Mouse (Mus musculus) lung, postnatal 25 days (tissue): ENCODE results near the gene Glis3.

Experiments used
- DNase-seq: peaks from one replicate; pipeline ENCODE4 v3.0.0; 2022; ENCODE audit warnings: low spot score

Gene Glis3

DNA sequence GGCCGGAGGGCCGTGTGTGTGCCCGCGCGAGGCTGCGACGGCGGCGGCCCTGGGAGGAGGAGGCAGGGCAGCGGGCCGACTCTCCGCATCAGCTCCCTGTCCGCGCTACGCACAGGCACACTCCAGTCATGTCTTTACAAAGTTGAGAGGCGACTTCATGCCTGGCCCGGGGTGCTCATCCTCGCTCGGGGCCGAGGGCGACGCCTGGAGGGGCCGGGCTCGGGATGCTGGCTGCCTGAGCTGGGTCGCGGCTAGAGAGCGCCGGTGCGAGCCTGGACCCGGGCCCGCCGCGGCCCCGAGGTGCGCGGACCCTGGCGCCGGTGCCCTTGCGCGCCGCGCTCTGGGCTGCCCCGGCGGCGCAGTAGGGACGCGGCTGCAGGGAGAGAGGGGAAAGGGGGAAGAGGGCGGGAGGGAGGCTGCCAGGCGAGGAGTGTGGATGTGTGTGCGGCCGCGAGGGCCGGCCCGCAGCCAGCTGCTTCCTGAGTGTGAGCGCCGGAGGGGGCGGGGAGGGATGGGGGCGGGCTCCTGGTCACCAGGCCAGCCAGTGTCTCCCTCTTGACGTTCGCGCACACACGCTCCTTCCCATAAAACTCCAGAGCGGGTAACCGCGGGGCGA, at the start of gene Glis3:
TSS of gene Glis3 (minus strand) at position 302 of the 616 bp plus-strand sequence.
- DNase-seq = peak; percentile 57

DNA sequence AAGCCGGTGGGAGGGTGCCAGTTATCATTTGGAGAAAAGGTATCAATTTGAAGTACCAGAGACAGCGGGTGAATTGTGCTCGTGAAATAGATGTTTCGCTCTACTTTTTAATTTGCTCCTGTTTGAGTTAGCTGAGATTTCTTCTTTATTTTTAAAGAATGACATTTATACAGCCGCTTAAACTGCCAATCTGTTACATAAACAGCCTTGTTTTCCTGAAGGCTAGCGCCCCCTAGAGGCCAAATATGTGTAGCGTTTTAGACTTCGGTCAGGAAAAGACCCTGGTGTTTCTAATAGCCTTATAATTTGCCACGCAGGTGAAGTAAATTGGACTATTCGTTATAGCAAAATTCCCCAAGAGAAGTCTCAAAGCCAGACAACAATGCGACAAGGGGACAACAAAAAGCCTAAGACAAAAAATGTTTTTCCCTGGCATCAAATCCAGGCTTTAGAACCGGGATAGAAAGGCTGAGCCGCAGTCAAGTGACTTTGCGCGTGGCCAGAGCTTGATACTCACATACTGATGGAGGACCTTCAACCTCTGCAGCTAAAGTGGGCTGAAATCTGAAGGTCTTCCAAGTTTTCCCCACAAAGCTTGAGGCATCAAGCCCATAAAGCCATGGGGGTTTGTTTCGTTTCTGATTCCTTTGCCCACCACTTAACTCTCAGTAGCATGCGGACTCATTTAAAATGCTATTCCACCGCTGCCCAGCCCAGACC, 46.4 kb upstream of the Glis3 start:
- peak; percentile 62 for DNase-seq

DNA sequence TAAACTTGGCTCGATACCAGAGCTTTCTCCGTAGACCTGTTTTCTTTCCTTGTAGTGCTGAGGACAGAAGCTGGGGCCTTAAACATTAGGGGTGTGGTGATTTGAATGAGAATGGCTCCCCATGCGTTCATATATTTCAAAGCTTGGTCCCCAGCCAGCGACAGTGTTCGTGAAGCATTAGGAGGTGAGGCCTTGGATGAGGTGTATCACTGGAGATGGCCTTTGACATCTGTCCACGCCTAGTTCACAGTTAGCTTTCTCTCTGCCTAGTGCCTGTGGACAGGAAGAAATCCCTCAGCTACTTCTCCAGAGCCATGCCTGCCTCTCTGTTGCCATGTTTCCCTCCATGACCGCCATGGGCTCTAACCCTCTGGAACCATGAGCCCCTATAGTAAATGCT, 44.8 kb upstream of the Glis3 start:
- no peak for DNase-seq

DNA sequence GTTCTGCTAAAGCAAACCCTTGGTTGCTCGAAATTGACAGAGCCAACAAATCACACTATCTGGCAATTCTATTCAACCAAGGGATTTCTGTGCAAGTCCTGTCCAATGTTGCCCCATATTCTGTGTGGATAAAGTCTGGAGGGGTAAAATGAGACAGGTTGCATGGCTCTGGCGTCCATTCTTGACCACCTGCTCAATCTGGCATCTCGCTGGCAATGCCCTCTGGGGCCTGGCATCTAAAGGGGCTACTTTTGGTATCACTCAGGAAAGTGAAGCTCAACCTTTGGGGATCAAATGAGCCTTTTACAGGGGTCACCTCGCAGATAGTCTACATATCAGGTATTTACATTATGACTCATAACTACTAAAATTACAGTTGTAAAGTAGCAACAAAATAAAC, 42.7 kb upstream of the Glis3 start:
- no peak for DNase-seq

- DNase-seq = no peak
These were observed 42.0 kb upstream of the Glis3 start for GRCm38 (mm10) chr19:28721834-28722233.

GRCm38 (mm10) chr19:28720016-28720415, 40.1 kb upstream of the Glis3 start:
- DNase-seq = no peak

DNA sequence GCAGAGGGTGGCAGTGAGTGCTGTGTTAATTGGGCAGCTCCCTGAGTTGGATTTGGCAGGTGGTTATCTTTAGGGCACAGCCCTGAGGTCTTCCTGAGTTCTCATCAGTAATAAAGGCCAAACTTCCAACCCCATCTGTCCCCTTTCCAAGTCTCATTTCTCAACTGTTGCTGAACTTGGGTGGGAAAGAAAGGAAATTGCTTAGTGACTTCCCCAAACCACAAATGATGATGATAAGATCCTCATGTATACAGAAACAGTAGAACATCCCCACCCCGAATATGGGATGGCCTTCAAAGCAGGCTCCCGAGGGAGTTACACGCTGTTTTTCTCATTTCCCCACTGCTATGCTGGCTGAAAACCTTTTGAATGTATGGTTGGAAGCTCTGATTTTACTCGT, 34.8 kb upstream of the Glis3 start:
- DNase-seq = peak; percentile 22

GRCm38 (mm10) chr19:28697718-28698117, 17.8 kb upstream of the Glis3 start:
- no peak for DNase-seq

DNA sequence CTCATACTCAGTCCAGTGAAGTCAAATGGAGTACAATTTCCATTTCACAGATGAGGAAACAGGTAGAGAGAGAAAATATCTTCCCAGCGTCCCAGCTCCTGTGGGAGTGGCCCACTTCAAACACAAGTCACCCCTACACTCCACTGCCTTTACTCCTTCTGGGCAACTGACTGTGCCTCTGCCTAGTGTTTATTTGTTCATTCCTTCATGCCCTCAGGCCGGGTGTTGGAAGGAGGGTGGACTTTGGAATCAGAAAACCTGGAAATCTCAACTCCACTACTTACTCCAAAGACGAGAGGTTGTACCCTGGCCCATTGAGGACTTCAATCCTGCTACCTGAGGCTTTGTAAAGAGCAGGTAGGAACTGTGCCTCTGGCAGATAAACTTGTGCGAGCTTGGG, 6.5 kb upstream of the Glis3 start:
- DNase-seq = peak; percentile 2

GRCm38 (mm10) chr19:28685484-28685883, 5.6 kb upstream of the Glis3 start:
- DNase-seq = no peak

- DNase-seq = no peak
These were observed 4.5 kb upstream of the Glis3 start for GRCm38 (mm10) chr19:28684347-28684746.

DNA sequence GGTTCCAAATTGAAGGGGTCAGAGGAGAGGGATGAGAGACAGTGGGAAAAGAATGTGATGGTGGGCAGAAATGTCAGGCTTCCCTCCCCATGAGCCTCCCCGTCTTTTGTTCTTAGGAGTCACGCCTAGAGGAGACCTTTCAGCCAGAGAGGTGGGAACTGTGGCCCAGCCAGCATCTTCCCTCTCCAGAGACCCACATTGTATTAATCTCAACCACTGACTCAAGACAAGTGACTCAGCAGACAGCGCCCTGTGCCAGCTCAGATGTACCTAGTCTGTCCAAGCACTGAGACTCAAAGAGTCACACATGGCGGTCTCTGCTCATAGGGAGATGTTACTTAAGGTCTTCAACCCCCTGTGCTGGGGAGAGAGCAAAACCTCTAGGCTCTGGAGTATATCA, 3.5 kb upstream of the Glis3 start:
- no peak for DNase-seq

DNA sequence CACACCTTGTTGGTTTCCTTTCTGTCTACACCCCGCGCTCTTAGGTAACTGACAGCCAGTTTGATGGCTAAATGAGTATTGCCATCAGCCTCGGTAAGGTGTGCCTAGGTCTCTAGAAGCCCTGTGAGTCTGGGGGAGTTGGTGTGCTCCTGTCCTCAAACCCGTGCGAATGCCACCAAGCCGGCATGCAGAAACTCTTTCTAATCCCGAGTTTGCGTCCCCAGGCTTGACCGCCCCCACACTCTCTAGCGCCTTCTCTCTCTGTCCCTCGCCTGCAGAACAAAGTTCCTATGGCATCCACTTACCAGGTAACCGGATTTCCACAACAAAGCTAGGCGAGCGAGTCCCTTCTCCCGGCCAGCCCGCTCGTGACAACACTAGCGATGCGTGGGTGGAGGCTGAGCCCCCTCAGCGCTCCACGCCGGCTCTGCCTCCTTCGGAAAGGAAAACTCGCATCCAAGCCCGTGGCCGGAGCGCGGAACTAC, 544 bp downstream of the Glis3 start:
- DNase-seq = no peak

GRCm38 (mm10) chr19:28678646-28679270, 1.1 kb downstream of the Glis3 start:
- DNase-seq = no peak

DNA sequence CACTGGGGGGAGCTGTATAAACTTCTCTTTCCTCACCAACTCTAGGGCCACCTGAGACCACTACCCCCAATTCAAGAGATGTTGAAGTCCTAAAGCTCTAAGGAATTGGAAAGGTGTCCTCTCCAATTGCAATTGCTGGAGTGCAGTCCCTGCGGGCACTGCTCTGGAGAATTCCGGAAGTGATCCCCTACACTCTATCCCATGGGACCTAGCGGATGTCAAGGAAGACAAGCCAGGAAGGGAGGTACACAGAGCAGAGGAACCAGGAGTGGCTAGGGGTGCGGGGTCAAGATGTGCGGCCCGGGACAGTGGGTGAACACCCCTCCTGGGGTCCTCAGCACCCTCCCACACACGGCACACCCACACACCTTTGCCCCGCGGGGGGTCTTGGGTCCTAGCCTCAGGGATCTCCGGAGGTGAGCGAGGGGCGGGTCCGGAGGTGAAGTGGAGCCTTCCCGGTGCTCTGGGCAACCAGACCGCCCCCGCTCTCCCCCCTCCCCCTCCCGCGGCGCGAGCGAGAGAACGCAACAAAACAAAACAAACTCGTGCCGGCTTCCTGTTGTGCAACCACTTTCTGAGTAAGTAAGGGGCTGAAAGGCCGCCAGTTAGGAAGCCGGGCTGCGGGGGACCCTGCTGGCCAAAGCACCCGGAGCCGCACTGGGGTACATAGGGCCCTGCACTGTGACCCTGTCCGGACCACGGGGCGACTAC, 2.0 kb downstream of the Glis3 start:
- DNase-seq = peak; percentile 51

DNA sequence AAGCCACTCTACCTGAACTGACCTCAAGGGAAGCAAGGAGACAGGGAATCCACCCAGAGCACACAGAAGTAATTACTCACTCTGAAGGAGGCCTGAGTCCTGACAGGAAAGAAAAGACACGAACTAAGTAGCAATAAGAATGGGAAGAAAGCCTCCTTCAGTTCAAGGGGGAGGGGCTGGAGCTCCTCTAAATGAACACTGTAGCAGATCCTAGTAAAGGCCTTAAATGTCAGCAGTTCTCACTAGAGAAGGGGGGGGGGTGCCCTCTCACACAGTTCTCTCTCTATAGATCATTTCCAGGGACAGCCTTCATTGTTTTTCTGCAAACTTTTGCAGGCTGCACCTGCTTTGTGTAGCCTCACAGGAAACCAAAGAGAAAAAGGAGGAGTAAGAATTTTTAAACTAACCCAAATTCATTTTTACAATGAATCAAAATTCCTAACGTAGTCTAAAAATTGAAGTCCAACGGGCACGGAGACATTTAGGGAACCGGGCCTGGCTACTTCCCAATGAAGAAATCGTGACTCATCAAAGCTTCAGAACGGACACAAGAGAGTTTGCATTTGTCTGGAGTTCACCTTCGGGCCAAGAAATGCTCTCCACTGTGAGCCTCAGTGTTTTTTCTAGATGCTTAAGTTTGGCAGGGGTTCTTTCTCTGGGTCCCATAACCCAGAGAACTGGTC, 2.7 kb downstream of the Glis3 start:
- no peak for DNase-seq

DNA sequence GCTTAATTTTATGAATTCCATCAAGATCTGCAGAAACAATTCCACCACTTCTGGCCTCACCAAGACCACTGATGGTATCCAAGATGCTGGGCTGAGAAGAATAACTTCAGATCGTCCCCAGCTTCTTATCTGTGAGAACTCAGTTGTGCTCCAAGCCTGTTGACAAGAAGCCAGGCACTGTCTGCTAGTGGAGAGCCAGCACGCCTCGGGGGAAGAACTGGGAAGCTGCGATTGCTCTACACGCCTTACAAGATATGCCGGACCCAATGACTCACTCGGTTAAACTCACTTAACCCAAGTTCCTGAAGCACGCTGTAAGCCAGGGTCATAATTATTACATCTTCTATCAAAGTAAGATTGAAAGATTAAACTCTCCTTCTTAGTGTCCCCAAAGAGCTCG, 16.1 kb downstream of the Glis3 start:
- no peak for DNase-seq

DNA sequence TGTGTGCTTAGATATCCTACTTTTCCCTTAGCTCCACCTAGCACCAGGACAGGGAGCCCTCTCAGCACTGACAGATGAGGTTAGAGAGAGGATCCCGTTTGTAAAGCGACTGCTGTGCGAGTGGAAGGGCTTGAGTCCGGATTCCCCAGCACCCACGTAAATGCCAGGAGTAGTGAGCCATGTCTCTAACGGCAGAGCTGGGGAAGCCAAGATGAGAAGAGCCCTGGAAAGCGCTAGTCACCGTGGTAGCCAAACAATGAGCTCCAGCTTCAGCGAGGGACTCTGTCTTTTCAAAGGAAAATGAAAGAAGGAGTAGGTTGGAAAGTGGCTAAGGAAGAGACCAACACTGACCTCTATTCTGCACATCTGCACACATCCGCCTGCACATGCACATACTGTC, 16.7 kb downstream of the Glis3 start:
- no peak for DNase-seq

DNA sequence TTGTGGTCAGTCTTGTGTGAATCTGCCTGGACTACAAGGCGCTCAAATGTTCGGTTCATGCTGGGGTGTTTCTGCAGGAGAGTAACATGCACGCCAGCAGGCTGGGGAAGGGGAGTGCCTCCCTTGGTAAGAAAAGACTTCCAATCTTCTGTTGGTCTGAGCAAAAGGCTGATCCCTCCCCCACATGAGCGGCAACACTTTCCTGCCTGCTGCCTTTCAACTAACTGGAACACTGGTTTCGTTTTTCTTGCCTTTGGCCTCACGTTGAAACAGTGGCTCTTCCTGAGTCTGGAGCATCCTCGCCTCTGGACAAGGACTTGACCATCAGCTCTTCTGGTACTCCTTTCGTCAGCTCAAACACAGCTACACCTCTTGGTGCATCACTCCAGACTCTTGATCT, 17.4 kb downstream of the Glis3 start:
- no peak for DNase-seq

DNA sequence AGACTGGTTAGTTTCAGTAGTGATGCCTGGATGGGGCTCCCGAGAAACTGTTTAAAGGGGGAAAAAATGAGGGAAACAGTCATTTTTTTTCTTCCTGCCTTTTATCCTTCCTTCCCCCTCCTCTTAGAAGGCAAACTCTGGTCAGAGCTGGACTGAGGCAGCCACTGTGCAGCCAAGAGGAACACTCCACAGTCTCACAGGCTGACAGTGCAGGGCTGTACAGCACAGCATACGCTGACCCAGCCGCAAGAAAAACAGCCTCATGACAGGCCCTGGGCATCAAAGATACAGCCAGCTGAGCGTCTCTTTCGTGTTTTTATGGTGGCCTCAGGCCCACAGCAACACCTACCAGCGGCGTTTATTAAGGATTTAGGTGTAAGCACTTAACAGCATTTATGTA, 19.0 kb downstream of the Glis3 start:
- DNase-seq = no peak

DNA sequence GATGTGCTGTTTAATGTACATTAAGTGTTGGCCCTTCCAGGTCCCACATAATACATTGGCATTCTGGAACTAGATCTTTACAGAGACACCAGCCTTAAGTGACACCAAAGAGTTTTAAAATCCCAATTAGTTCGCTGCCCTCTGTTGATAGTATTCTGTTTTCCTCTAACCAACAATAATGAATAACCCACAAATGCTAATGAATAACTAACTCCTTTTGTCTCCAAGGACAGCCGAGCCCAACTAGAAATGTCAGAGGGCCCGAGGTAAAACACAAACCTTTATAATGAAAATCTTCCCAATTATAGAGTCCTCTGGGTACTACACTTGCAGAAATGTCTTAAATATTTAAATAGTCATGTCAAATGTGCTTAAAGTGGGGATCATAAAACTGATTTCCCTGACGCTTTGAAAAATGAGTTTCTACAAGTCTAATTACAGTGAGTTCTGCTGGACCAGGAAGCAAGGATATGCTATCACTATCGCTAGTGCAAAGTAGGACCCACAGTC, 22.1 kb downstream of the Glis3 start:
- DNase-seq = no peak

GRCm38 (mm10) chr19:28656882-28657281, 23.0 kb downstream of the Glis3 start:
- DNase-seq = no peak
